Mouse (Mus musculus): ENCODE measurements around the gene Rufy3.

The Rufy3 gene

DNA sequence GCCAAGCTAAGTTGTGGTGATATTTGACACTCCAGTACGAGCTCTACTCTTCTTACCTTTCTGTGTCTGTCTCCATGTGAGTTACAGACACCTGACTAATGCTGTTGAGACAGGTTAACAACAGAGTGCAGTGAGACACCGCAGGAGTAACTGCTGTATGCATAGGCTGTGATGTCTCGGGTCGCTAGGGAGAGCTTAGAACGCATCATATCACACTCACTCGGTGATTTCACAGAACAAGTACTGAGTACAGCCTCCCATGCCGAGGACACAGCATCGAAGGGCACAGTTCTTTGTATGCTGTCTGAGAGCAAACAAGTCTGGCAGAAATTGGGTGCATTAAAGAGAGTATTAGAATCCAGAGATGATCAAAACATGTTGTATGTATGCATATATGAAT is 65.1 kb downstream of the Rufy3 start:
- DNase-seq = no peak

DNA sequence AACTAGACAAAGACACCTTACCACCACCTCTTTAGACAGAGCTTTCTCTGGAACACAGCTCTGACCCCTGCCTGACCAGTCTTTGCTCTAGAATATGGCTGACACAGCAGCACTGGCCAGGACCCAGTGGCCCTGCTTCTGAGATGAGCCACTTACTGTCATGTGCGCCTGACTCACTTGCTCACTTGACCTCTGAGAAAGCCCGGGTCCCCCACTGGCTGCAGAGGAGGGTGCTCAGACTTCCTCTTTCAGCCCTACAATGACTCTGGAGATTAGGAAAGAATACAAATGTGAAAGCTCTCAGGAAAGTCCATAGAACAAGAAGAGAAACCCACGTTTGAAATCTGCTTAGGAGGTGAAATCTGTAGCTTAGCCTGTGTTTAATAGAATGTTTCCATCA is 66.0 kb downstream of the Rufy3 start:
- no peak for DNase-seq

DNA sequence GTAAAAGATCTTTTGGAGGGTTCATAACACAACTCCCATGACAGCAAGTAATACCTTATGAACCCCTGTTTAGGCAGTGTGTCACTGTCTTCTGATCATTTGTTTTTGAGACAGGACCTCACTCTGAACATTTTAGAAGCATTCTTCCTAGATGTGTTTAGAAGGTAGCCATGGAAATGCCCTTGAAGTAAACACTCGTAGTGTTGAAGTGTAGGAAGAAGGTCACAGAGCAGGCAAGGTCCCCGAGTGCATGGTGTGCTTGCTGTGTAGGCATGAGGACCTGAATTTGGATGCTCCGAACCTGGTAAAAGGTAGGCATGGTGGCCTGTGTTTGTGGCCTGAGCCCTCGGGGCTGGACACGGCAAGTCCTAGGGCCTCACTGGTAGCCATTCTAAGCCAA is 66.7 kb downstream of the Rufy3 start:
- DNase-seq = no peak

DNA sequence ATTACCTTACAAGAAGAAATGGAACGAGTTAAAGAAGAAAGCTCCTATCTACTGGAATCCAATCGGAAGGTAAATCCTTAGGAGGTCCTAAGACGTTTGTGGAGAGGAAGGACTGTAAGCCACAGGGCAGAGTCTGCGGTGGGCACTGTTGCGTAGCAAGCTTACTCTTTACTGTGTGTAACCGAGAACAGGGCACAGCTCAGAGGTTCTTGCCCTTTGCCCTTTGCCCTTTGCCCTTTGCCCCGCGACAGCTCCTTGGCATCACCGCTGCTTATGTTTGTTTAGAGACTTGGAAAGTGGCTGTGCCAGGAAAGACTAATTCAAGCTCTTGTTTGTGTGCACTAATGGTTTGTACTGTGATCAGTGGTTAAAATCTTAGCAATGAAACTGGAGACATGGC is 67.6 kb downstream of the Rufy3 start:
- no peak for DNase-seq

DNA sequence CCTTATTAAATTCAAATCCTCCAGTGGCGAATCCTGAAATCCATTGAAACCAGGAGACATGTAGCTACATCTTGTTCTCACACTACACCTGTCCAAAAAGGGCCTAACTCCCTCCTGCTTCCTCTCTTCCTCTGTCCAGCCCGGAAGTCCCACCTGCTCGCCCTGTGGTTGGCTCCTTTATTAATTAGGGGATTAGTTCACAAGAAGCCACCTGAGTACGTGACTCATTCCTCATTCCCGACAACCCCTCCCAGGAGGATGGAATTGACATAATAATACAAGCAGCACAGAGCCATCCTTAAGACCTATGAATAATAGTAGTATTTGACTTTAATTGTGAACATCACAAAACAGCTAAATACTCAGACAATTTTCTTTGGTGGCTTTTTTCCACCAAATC is 69.2 kb downstream of the Rufy3 start:
- no peak for DNase-seq

DNA sequence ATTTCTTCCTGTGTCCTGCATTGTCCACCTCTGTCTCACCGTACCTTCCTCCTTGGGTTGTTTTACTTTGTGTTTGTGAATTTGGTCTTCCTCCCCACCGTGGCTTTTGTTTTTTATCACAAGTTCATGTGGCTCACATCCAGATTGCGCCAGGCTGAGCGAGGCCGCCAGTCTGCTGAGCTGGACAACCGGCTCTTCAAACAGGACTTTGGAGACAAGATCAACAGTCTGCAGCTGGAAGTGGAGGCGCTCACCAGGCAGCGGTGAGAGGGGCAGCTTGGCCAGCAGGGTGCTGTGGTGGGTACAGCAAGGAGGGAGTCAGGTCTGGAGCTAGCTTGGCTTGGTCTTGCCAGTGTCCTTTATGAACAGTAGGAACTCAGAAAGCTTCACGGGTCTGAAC is 77.9 kb downstream of the Rufy3 start:
- no peak for DNase-seq

DNA sequence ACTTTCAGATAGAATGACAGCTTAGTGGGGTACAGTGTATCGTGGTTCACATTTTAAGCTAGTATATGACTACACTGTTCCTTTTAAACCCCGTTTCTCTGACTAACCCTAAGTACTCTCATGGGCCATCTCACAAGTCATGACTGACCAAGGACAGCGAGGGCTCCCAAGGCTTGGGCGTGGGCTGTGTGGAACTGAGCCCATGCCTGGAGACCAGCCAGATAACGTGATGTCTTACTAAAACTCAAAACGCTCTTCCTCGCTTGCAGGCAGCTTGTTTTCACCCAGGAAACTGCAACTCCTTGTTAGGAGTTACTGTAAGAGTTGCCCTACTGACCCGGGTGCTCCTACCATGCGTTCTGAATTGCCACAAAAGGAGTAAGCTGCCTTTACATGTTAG is 78.7 kb downstream of the Rufy3 start:
- DNase-seq = no peak

DNA sequence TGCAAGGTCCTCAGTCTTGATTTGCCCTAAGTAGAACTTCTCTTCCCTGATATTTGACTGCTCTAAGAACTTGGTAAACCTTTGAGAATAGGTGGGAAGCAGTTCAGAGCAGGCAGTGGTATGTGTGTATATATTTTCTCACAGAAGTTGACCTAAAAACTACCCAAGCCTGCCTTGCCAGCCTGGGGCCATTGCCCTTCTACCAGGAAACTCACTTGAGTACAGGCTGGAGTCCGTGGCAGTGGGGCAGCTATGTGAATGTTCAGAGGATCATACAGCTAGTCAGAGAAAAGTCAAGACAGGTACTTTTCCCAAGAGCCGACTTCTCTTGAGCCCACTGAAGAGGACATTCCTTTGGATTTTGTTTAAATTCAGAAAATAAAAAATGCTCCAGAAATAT is 80.1 kb downstream of the Rufy3 start:
- DNase-seq = no peak

DNA sequence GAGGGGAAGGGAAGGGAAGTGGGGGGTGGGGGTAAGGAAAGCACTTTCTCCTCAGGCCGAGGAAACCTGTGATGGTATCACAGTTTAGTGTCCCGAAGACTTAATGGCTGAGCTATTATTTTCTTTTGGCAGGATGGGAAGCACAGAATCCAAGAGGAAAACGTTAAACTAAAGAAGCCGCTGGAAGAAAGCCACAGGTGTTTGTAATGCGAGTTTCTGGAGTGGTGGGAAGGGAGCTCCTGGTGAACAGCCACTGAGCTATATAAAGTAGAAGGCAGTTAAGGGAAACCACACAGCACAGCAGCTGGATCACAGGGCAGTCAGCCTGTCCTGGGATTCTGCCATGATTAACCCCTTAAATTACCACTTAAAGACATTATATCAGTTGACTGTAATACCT is 80.6 kb downstream of the Rufy3 start:
- DNase-seq = no peak

DNA sequence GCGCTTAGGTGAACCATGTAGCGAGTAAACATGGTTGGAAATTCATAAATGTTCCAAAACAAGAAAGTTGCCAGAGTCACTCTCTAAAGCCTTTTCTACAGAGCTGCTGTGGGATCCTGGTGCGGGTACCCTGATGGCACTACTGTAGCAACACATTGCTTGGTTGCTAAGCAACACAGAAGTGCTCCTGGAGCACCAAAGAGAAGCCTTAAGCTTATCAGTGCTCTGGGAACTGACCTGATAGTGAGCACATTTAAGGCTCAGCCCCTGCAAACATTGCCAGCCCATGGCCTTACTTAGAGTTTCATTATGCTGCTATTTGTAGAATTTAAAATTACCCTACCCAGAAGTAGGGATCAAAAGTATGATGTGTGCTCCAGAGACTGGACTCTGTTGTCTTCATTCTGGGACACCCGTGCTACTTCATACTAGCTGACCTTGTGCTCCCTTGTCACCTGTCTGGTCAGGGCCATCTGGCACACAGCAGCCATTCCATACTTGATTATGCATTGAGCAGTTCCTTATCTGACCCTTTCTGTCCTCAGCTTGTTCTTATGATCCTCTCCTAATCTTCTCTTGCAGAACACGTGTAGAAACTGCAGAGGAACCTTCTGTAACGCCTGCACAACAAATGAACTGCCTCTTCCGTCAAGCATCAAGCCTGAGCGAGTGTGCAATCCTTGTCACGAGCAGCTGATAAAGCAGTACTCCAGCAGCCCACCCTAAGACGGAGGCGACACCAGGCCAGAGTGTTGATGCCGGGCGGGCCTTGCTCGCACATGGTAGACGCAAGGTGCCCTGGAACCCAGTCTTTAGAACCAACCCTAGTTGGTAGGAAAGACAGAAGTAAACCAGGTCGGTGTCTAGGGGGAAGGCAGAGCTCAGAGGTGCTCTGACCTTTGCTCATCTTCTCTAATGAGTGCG is 84.7 kb downstream of the Rufy3 start:
- DNase-seq = no peak

DNA sequence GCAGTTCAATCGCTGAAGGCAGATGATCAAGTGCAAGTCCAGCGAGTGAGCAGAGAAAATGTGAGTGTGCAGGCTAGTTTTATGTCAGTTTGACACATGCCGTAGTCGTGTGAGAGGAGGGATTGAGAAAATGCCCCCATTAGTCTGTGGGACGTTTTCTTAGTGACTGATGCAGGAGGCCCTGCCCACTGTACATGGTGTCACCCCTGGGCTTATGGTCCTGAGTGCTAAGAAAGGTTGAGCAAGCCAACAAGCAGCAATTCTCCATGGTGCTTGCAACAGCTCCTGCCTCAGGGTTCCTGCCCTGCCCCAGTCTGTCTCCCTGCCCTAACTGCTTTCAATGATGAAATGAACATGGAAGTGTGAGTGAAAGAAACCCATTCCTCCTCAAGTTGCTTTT is 87.7 kb downstream of the Rufy3 start:
- no peak for DNase-seq

DNA sequence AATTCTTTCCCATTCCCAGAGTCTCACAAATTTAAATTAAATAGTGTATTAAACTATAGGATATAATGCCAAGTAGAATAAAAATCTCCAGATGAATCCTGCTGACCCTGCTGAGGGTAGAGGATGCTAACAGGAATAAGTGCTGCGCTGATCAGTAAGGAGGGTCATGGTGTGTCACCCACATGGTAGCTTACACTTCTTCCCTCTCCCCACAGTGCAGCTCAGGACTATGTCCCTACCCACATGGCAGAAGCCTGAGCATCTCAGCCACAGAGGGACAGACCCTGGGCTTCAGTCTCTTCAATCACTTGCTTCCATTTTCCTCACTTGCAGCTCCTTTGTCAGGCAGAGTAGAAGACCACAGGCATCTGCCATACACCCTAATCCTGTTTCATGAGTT is 93.0 kb downstream of the Rufy3 start:
- DNase-seq = no peak

DNA sequence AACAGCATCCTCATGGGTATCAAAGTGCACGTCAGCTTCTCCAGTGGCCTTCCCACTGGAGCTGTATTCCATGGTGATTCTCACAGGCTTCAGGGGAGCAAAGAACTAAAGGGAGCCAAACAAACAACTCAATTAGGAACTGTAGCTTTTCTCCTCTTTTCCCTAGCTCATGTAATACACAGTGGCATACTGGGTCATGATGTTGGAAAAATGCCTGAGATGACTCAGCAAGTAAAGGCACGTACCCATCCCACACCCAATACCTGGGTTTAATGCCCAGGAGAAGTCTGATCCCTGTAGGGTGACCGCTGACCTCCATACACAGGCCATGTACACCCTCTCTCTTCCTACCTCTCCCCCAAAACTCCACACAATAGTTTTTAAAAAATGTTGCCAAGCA is 98.3 kb downstream of the Rufy3 start:
- DNase-seq = no peak

DNA sequence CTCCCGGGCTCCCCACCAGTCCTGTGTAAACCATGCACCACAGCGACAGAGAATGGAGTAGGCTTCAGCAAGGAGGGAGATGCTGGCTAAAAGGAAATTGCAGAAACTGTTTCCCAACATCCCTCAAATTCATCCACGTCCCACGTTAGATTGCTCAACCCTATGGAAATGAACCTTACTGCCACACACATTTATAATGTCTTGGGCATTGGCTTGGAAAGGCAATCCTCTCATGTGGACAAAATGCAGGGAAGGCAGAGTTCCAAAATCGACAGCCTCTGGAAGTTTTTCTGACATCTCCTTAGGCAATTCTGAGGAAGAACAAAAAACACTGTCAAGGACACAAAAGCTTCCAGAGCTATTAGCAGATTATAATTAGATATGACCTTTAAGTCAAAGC is 99.0 kb downstream of the Rufy3 start:
- no peak for DNase-seq

DNA sequence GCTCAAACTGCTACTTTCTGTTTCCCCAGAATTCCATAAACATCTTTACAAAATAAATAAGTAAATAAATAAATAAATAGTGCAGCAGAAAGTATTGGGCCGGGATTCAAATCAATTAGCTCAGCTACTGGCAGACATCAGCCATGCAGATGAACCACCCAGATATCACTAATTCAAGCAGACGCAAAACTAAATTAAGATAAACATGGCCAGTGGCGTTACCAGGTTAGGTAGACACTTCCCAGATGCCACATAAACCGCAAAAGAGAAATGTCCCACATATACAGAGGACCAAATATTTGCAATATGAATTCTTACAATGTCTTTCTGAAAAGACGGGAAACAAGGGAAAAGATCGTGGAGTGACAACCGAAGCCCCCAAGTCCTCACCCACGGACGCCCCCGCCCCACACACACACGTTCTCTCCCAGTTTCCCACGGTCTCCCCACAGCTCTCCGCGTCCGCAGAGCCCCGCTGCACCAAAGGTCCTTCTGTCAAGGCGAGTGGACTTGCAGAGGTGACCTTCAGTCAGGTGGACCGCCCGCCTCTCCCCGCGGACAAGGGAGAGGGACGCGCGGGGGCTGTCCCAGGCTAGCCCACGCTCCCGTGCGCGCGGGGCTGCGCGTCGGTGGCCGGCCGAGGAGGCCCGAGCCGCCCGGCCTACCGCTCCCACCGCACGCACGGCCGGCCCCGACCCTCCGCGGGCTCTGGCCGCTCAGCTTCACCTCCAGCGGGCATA is 110.0 kb downstream of the Rufy3 start:
- DNase-seq = peak; percentile 38

DNA sequence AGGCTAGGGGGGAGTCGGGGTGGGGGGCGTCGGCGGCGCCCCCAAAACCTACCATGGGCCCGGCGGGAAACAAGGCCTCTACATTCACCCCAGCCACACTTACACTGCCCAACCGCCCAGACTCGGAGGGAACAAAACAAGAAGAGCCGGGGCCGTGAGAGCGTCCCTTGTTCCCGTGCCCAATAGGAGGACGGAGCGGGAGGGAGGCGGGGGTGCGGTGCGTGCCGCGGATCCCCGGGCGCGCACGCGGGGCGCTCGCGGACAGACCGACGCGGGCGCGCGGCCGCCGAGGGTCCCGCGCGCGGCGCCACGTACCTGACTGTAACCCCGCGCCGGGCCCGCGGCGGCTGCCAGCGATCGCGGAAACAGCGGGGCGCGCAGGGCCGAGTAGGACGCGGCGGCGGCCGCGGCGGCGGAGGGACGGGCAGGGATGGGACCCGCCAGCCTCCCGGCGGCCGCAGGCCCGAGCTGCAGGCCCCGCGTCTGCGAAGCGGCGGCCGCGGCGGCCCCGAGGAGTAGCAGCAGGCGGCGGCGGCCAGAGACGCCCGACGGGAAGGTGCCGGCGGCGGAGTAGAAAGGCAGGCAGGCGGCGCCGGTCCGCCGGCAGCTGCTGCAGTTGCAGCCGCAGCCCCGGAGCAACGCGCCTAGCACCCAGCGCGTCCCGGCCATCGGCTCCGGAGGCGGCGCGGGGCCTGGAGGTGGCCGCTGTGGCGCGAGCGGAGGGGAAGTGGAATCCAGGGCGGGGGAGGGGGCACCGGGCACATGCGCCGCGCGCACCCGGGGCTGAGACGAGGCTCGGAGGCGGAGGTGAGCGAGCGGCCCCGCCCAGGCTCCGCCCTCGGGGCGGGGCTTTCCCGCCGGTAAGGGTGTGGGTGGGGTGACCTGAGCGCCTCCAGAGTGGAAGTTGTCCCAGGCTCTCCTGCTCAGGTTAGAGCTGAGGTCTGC is 110.9 kb downstream of the Rufy3 start, which contains the start of gene Grsf1:
Gene Grsf1, minus strand, starts transcription at position 729 of the 945 bp plus-strand sequence.
- DNase-seq = peak; percentile 96

DNA sequence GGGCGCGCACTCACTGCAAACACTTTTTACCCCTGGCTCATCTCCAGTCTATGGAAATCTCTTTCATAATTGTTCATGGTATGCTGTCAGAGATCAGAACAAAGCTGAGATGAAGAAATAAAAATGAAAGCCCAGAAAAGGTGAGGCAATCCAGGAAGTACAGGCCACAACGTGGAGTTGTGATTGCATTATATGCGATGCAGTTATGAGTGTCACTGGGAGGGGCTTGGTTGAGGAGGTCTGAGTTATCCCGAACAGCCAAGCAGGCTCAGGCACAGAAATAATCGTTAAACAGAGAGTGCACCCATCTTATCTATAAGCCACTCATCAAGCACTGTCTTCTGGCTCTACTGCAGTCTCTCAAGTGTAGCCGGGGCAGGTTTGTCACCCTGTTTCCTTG is 114.1 kb downstream of the Rufy3 start:
- DNase-seq = no peak

DNA sequence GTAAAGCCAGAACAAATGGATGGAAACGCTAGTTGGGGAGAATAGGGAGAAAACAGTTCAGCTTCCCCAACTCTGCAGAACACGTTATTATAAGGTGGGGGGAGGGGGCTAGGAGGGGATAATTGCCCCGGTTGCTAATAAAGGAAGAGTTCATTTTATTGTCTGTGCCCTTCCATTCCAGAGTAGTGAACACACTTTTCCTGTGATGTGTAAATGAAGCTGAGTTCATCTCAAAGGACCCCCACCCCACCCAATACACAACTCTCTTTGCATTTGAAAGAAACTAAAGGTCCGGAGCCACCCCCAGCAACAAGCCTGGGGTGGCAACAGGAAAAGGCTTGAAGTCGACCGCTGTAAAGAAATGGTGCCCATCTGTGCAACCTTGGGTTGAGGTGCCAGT is 114.5 kb downstream of the Rufy3 start:
- no peak for DNase-seq

DNA sequence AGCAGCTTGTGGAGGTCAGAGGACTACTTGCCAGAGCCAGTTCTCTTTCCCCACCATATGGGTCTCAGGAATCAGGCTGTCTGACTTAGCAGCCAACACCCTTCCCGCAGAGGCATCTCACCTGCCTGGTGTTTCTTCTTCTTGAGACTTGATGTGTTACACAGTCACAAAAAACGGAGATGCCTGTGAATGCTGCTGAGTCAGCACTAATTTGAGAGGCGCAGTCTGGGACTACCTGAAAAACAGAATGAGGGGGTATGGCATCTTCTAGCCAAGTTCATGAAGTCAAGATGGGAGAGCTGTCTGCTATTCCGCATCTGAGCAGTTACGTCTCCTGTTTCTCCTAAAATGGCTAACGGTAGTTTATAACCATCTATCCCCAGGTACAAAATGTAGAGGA is 115.7 kb downstream of the Rufy3 start:
- DNase-seq = no peak

DNA sequence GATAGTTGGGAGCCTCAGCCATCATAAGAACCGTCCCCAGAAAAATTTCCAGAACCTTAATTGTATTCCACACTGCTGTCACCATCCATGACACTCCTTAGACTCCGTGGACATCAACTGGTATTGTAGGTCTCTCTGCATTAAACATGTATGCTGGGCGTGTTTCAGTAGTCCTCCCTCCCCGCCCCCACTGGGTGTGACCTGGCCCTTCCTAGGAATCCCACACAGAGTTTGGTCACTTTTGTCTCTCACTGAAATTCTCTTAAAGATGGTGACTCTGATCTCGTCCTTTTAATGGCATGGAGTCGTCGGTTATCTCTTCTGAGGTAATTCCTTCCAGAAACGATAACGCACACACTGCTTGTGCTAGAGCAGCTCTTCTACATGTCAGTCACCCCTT is 118.9 kb downstream of the Rufy3 start:
- DNase-seq = no peak

DNA sequence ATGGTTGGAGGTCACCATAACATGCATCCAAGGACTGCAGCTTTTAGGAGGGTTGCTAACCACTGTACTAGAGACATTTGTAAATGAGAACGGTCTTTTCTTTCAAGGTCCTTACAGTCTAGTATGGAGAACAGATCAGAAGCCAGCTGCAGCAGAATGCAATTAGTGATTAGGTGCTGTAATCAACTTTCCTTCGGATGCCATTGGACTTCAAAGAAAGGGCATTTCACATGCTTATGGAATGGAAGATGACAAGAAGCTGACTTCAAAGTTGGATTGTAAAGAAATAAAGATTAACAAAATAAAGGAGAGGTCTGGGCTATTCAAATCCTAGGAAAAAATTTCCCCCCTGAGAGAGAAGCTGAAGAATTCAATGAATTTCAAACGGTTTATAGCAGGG is 119.4 kb downstream of the Rufy3 start:
- DNase-seq = no peak

DNA sequence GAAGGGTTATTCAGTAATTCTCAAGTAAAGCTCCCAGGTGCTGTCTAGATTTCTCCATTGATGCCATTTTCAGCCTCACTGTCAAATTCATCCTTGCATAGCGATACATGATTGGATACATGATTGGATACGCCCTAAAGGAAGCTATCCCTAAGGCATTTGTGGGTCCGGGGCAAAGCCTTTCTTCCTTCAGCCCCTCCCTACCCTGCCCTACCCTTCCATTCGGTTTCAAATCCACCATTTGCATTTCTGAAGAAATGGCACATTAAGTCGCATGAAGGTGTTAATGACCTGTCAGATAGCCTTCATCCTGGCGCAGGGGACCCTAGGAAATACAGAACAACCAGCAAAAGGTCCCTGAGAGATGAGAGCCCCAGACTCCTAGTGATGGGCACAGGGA is 120.5 kb downstream of the Rufy3 start:
- no peak for DNase-seq

DNA sequence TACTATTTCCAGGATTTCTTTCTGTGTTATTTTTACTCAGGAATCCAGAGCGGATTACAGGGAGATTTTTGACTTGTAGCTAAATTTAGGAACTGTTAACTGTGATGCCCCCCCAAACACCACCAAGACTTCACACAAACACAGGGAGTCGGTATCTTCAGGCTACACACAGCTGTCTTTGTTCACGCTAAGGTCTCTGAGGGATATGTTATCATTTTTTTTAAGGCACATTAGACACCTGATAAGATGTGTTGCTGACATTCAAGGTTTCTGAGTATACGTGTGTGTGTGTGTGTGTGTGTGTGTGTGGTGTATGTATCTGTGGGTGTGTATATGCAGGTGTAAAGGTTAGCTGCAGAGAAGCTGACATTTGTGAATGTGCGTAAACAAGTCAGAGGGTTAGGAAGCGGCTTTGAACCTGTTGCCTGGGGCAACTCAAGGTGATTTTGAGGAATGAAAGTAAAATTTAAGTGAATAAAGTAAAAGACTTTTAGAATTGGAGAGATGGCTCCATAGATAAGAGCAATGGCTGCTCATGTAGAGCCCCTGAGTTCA is 121.0 kb downstream of the Rufy3 start:
- DNase-seq = peak; percentile 13

Measured in thymus, postnatal 14 days (tissue).